Mouse (Mus musculus) layer of hippocampus, postnatal 25 days (tissue): ENCODE results near the gene Spaca6. TPM values are rescaled to one million over a fixed set of nuclear protein-coding genes. Genes with fewer than 3 reads are reported as not detected.

Experiments
- DNase-seq, 2 experiments: peaks; one replicate each; pipeline ENCODE4 v3.0.0; 2022; ENCODE audit warnings: mixed read lengths in 2 of 2, low spot score in 1 of 2; ENCODE audit errors: extremely low spot score in 1 of 2
- microRNA-seq, 2 experiments: library from miRNA; unstranded; fragments of <30 nt; microRNA quantifications; one replicate each; pipeline ENCODE4 v1.2.0; 2021
- total RNA-seq, 2 experiments: library from RNA; stranded (reverse); gene quantifications; 2 replicates each; pipeline ENCODE4 v1.2.3; 2021

The Spaca6 gene
- total RNA-seq, 2 experiments from 2014 or later: 48.8 to 109 TPM

DNA sequence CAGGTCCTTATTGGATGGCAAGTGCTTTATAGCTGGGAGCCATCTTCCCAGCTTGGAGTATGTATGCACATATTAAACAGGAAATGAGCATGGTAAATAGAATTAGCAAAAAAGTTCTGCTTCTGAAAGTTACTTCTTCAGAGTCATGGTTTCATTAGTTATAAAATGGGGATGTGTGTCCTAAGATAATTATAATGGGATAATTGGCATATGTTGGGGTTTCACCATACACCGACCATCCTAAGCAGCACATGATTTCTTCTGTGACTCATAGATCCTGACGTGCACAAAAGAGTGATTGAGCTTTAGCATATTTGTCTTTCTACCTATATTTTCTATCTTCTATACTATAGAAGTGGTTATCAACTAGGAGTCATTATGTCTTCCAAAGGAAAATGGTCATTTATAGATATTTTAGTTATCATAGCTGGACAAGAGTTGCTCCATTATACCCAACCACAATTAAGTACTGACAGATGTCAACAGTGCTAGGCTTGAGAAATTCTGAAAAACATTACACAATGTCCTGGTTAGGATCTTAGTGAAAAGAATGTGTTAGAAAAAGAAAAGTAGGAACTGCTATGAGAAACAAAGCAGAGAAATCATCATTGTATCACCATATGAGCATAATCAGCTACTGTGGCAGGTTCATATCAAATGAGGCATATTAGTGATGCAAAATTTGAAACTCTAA, 62.9 kb downstream of the Spaca6 start:
- no peak for DNase-seq

Small RNA genes within 50 kb of the gene (microRNA-seq; reads per million reads assigned to microRNA genes)
- gene Gm25927 (0 reads per million in 2 experiments), gene Mir125a (10,121 to 21,335 reads per million in 2 experiments), gene Mir99b (4,659 to 24,220 reads per million in 2 experiments), gene Mirlet7e (0 reads per million in 2 experiments)

Other genes with a start within 250 kb of the Spaca6 start
- gene Lnpep, start 202.1 kb upstream of the Spaca6 start, total RNA-seq: 100 to 1,000 TPM in 1 of 2 experiments, 10 to 100 TPM in 1; 89.5 to 101 TPM
- under 1 TPM in 1 of 2 experiments, not detected in 1; 0.14 TPM for gene Vmn2r90, start 123.4 kb upstream of the Spaca6 start, total RNA-seq
- gene Has1, start 28.0 kb downstream of the Spaca6 start, total RNA-seq: under 1 TPM; 0.40 to 0.42 TPM
- not detected for gene Fpr1, start 56.8 kb downstream of the Spaca6 start, total RNA-seq
- gene Fpr2, start 60.7 kb downstream of the Spaca6 start, total RNA-seq: not detected
- gene Fpr3, start 60.7 kb downstream of the Spaca6 start, total RNA-seq: not detected
- not detected for gene Fpr-rs4, start 194.6 kb downstream of the Spaca6 start, total RNA-seq
- gene Vmn2r124, start 222.3 kb downstream of the Spaca6 start, total RNA-seq: under 1 TPM in 1 of 2 experiments, not detected in 1; 0.05 TPM